Mouse (Mus musculus): ENCODE measurements around the gene Pcnx. TPM values are rescaled to one million over a fixed set of nuclear protein-coding genes. Genes with fewer than 3 reads are reported as not detected.

Pcnx gene
- polyA plus RNA-seq, 1 experiment from 2014 or later: 15.7 TPM

GRCm38 (mm10) chr12:81905865-81906264, 46.0 kb downstream of the Pcnx start:
- Histone ChIP-seq H3K36me3 (ENCODE audit: control insufficient read depth, insufficient read depth) (peaks cover 3% of the 10 kb centered on the region; the same call in 1 of the 2 replicates), H3K4me1 (replicated peaks; ENCODE audit: control insufficient read depth, insufficient read depth, low read length) (no peaks in the 10 kb centered on the region), H3K4me2 (ENCODE audit: low read length) (no peak overlapping the region), H3K9me3 (ENCODE audit: control insufficient read depth, low read length) (no peaks in the 10 kb centered on the region), H3K27me3 (replicated peaks; ENCODE audit: control insufficient read depth, insufficient read depth, low read length) (no peaks in the 10 kb centered on the region), H3K27ac (ENCODE audit: low read length) (no peak overlapping the region), H3K9ac (replicated peaks; ENCODE audit: low read depth, low read length) (no peak overlapping the region), H3K4me3 (replicated peaks; ENCODE audit: low read length) (no peak overlapping the region)
- WGBS: 96% methylated on average over 2 of the region's 2 CpGs
- ATAC-seq: no peak

GRCm38 (mm10) chr12:81907741-81908357, 48.0 kb downstream of the Pcnx start:
- WGBS: 59% methylated on average over 4 of the region's 4 CpGs
- no peak overlapping the region for H3K27ac ChIP-seq (ENCODE audit: low read length)

GRCm38 (mm10) chr12:81910439-81910838, 50.6 kb downstream of the Pcnx start:
- no peaks in the 10 kb centered on the region for H3K9me3 ChIP-seq (ENCODE audit: control insufficient read depth, low read length)
- peaks cover 3% of the 10 kb centered on the region; the same call in 1 of the 2 replicates for H3K36me3 ChIP-seq (ENCODE audit: control insufficient read depth, insufficient read depth)
- no peak overlapping the region for H3K27ac ChIP-seq (ENCODE audit: low read length)
- no peak overlapping the region for H3K9ac ChIP-seq (replicated peaks; ENCODE audit: low read depth, low read length)
- ATAC-seq: no peak
- no peaks in the 10 kb centered on the region for H3K27me3 ChIP-seq (replicated peaks; ENCODE audit: control insufficient read depth, insufficient read depth, low read length)
- no peak overlapping the region for H3K4me3 ChIP-seq (replicated peaks; ENCODE audit: low read length)
- H3K4me1 ChIP-seq (replicated peaks; ENCODE audit: control insufficient read depth, insufficient read depth, low read length): no peaks in the 10 kb centered on the region
- WGBS: 75% methylated on average over 5 of the region's 5 CpGs
- no peak overlapping the region for H3K4me2 ChIP-seq (ENCODE audit: low read length)

More at GRCm38 (mm10) chr12:81907741-81908357, 48.0 kb downstream of the Pcnx start:
- H3K36me3 ChIP-seq (ENCODE audit: control insufficient read depth, insufficient read depth): peaks cover 3% of the 10 kb centered on the region; the same call in 1 of the 2 replicates
- H3K27me3 ChIP-seq (replicated peaks; ENCODE audit: control insufficient read depth, insufficient read depth, low read length): no peaks in the 10 kb centered on the region
- ATAC-seq: no peak
- H3K4me1 ChIP-seq (replicated peaks; ENCODE audit: control insufficient read depth, insufficient read depth, low read length): no peaks in the 10 kb centered on the region
- H3K4me2 ChIP-seq (ENCODE audit: low read length): no peak overlapping the region
- no peaks in the 10 kb centered on the region for H3K9me3 ChIP-seq (ENCODE audit: control insufficient read depth, low read length)
- no peak overlapping the region for H3K9ac ChIP-seq (replicated peaks; ENCODE audit: low read depth, low read length)
- no peak overlapping the region for H3K4me3 ChIP-seq (replicated peaks; ENCODE audit: low read length)

- no peaks in the 10 kb centered on the region for H3K27me3 ChIP-seq (replicated peaks; ENCODE audit: control insufficient read depth, insufficient read depth, low read length)
- WGBS: 58% methylated on average over 2 of the region's 2 CpGs
- peak; percentile 82 for ATAC-seq
Observed at GRCm38 (mm10) chr12:81915176-81915950, 55.5 kb downstream of the Pcnx start.

GRCm38 (mm10) chr12:81918346-81918745, 58.5 kb downstream of the Pcnx start:
- ATAC-seq: no peak

More at GRCm38 (mm10) chr12:81915176-81915950, 55.5 kb downstream of the Pcnx start:
- Histone ChIP-seq H3K27ac (ENCODE audit: low read length) (no peak overlapping the region), H3K9me3 (ENCODE audit: control insufficient read depth, low read length) (no peaks in the 10 kb centered on the region), H3K4me1 (replicated peaks; ENCODE audit: control insufficient read depth, insufficient read depth, low read length) (no peaks in the 10 kb centered on the region), H3K4me3 (replicated peaks; ENCODE audit: low read length) (no peak overlapping the region), H3K36me3 (ENCODE audit: control insufficient read depth, insufficient read depth) (peaks cover 11% of the 10 kb centered on the region), H3K4me2 (ENCODE audit: low read length) (no peak overlapping the region), H3K9ac (replicated peaks; ENCODE audit: low read depth, low read length) (no peak overlapping the region)

GRCm38 (mm10) chr12:81918886-81919285, 59.1 kb downstream of the Pcnx start:
- H3K4me3 ChIP-seq (replicated peaks; ENCODE audit: low read length): no peak overlapping the region
- no peaks in the 10 kb centered on the region for H3K27me3 ChIP-seq (replicated peaks; ENCODE audit: control insufficient read depth, insufficient read depth, low read length)
- H3K9me3 ChIP-seq (ENCODE audit: control insufficient read depth, low read length): no peaks in the 10 kb centered on the region
- H3K9ac ChIP-seq (replicated peaks; ENCODE audit: low read depth, low read length): no peak overlapping the region
- WGBS: 96% methylated on average over 14 of the region's 14 CpGs
- no peaks in the 10 kb centered on the region for H3K4me1 ChIP-seq (replicated peaks; ENCODE audit: control insufficient read depth, insufficient read depth, low read length)
- no peak overlapping the region for H3K27ac ChIP-seq (ENCODE audit: low read length)
- H3K36me3 ChIP-seq (ENCODE audit: control insufficient read depth, insufficient read depth): peaks cover 11% of the 10 kb centered on the region
- no peak for ATAC-seq
- no peak overlapping the region for H3K4me2 ChIP-seq (ENCODE audit: low read length)

More at GRCm38 (mm10) chr12:81918346-81918745, 58.5 kb downstream of the Pcnx start:
- Histone ChIP-seq H3K9ac (replicated peaks; ENCODE audit: low read depth, low read length) (no peak overlapping the region), H3K9me3 (ENCODE audit: control insufficient read depth, low read length) (no peaks in the 10 kb centered on the region), H3K27me3 (replicated peaks; ENCODE audit: control insufficient read depth, insufficient read depth, low read length) (no peaks in the 10 kb centered on the region), H3K36me3 (ENCODE audit: control insufficient read depth, insufficient read depth) (peaks cover 11% of the 10 kb centered on the region), H3K4me1 (replicated peaks; ENCODE audit: control insufficient read depth, insufficient read depth, low read length) (no peaks in the 10 kb centered on the region), H3K4me2 (ENCODE audit: low read length) (no peak overlapping the region), H3K4me3 (replicated peaks; ENCODE audit: low read length) (no peak overlapping the region), H3K27ac (ENCODE audit: low read length) (no peak overlapping the region)
- 90% methylated on average over 12 of the region's 12 CpGs for WGBS

- H3K27me3 ChIP-seq (replicated peaks; ENCODE audit: control insufficient read depth, insufficient read depth, low read length): no peaks in the 10 kb centered on the region
- WGBS: 81% methylated on average over 10 of the region's 10 CpGs
- H3K36me3 ChIP-seq (ENCODE audit: control insufficient read depth, insufficient read depth): peaks cover 11% of the 10 kb centered on the region
- H3K4me3 ChIP-seq (replicated peaks; ENCODE audit: low read length): no peak overlapping the region
- H3K9me3 ChIP-seq (ENCODE audit: control insufficient read depth, low read length): no peaks in the 10 kb centered on the region
- no peak overlapping the region for H3K27ac ChIP-seq (ENCODE audit: low read length)
- H3K9ac ChIP-seq (replicated peaks; ENCODE audit: low read depth, low read length): no peak overlapping the region
- no peaks in the 10 kb centered on the region for H3K4me1 ChIP-seq (replicated peaks; ENCODE audit: control insufficient read depth, insufficient read depth, low read length)
- H3K4me2 ChIP-seq (ENCODE audit: low read length): no peak overlapping the region
- no peak for ATAC-seq
Observed at GRCm38 (mm10) chr12:81920027-81920426, 60.2 kb downstream of the Pcnx start.

GRCm38 (mm10) chr12:81920614-81921013, 60.8 kb downstream of the Pcnx start:
- H3K9ac ChIP-seq (replicated peaks; ENCODE audit: low read depth, low read length): no peak overlapping the region
- no peak overlapping the region for H3K4me2 ChIP-seq (ENCODE audit: low read length)
- no peak overlapping the region for H3K27ac ChIP-seq (ENCODE audit: low read length)
- no peaks in the 10 kb centered on the region for H3K4me1 ChIP-seq (replicated peaks; ENCODE audit: control insufficient read depth, insufficient read depth, low read length)
- no peaks in the 10 kb centered on the region for H3K9me3 ChIP-seq (ENCODE audit: control insufficient read depth, low read length)
- 83% methylated on average over 2 of the region's 2 CpGs for WGBS
- H3K4me3 ChIP-seq (replicated peaks; ENCODE audit: low read length): no peak overlapping the region
- peaks cover 11% of the 10 kb centered on the region for H3K36me3 ChIP-seq (ENCODE audit: control insufficient read depth, insufficient read depth)
- H3K27me3 ChIP-seq (replicated peaks; ENCODE audit: control insufficient read depth, insufficient read depth, low read length): no peaks in the 10 kb centered on the region
- no peak for ATAC-seq

- WGBS: 94% methylated on average over 4 of the region's 4 CpGs
Observed at GRCm38 (mm10) chr12:81921785-81922184, 62.0 kb downstream of the Pcnx start.

More at GRCm38 (mm10) chr12:81921785-81922184, 62.0 kb downstream of the Pcnx start:
- H3K27me3 ChIP-seq (replicated peaks; ENCODE audit: control insufficient read depth, insufficient read depth, low read length): no peaks in the 10 kb centered on the region
- no peaks in the 10 kb centered on the region for H3K9me3 ChIP-seq (ENCODE audit: control insufficient read depth, low read length)
- no peaks in the 10 kb centered on the region for H3K4me1 ChIP-seq (replicated peaks; ENCODE audit: control insufficient read depth, insufficient read depth, low read length)
- H3K27ac ChIP-seq (ENCODE audit: low read length): no peak overlapping the region
- H3K4me3 ChIP-seq (replicated peaks; ENCODE audit: low read length): no peak overlapping the region
- no peak for ATAC-seq
- H3K36me3 ChIP-seq (ENCODE audit: control insufficient read depth, insufficient read depth): peaks cover 11% of the 10 kb centered on the region
- H3K9ac ChIP-seq (replicated peaks; ENCODE audit: low read depth, low read length): no peak overlapping the region
- H3K4me2 ChIP-seq (ENCODE audit: low read length): no peak overlapping the region

Measured in forebrain, embryonic 16.5 days (tissue).